Mouse (Mus musculus) embryonic facial prominence, embryonic 15.5 days (tissue): ENCODE data around the gene Tdrd5. TPM values are rescaled to one million over a fixed set of nuclear protein-coding genes. Genes with fewer than 3 reads are reported as not detected.
"Not testable (repeated sequence)": the region's sequence is repeated elsewhere in the genome, so short reads cannot be mapped to it uniquely, and the experiment has no call there.

Experiments
- ATAC-seq: fragments of 200-750 bp; cut with Nextera tagmentation; 2 replicates; pipeline ENCODE4 v1.8.0; 2017; ENCODE audit warnings: low read depth, moderate TSS enrichment; ENCODE audit not compliant: insufficient number of reproducible peaks, low FRiP score, low TSS enrichment
- H3K27ac ChIP-seq: fragments of 300-500 bp; sonication (generic); replicated peaks from 2 replicates; pipeline ENCODE4 v1.5.1; 2015; ENCODE audit warnings: mild to moderate bottlenecking, inconsistent platforms
- H3K27me3 ChIP-seq: fragments of 300-500 bp; sonication (generic); 2 replicates; pipeline ENCODE4 v1.6.1; 2015; ENCODE audit warnings: inconsistent platforms
- H3K36me3 ChIP-seq: fragments of 300-500 bp; sonication (generic); 2 replicates; pipeline ENCODE4 v1.6.1; 2015; ENCODE audit warnings: mild to moderate bottlenecking, inconsistent platforms
- H3K4me1 ChIP-seq: fragments of 300-500 bp; sonication (generic); 2 replicates; pipeline ENCODE4 v1.6.1; 2015; ENCODE audit warnings: inconsistent platforms
- H3K4me2 ChIP-seq: fragments of 300-500 bp; sonication (generic); replicated peaks from 2 replicates; pipeline ENCODE4 v1.6.1; 2015; ENCODE audit warnings: mild to moderate bottlenecking, inconsistent platforms
- H3K4me3 ChIP-seq: fragments of 300-500 bp; sonication (generic); replicated peaks from 2 replicates; pipeline ENCODE4 v1.5.1; 2015; ENCODE audit warnings: mild to moderate bottlenecking, inconsistent platforms
- H3K9ac ChIP-seq: fragments of 300-500 bp; sonication (generic); 2 replicates; pipeline ENCODE4 v1.6.1; 2015; ENCODE audit warnings: inconsistent platforms
- H3K9me3 ChIP-seq: fragments of 300-500 bp; sonication (generic); replicated peaks from 2 replicates; pipeline ENCODE4 v1.6.1; 2016; ENCODE audit warnings: inconsistent platforms
- WGBS: fragments of 180-500 bp; shearing (Covaris S2); methylation state at CpG from one replicate; pipeline ENCODE4 v1.1.7; 2015; 5-methylcytosine and 5-hydroxymethylcytosine counted together
- polyA plus RNA-seq: library from polyadenylated mRNA; unstranded; fragments of >200 nt; fragmentation: Nextera tagmentation; extraction: Ambion mirVana; gene quantifications from 2 replicates; pipeline ENCODE4 v1.2.1, GENCODE M21; 2015

The Tdrd5 gene
- polyA plus RNA-seq, 1 experiment from 2014 or later = 0.64 TPM

- no peaks in the 10 kb centered on the region for H3K27me3 ChIP-seq
- no peaks in the 10 kb centered on the region for H3K4me1 ChIP-seq
- H3K9me3 ChIP-seq = no peaks in the 10 kb centered on the region
- 74% methylated on average over 9 of the region's 9 CpGs for WGBS
- no peak overlapping the region for H3K27ac ChIP-seq
- no peak for ATAC-seq
- no peaks in the 10 kb centered on the region for H3K36me3 ChIP-seq
- no peak overlapping the region for H3K4me2 ChIP-seq
- no peak overlapping the region for H3K4me3 ChIP-seq
- H3K9ac ChIP-seq = no peak overlapping the region
Observed at GRCm38 (mm10) chr1:156288556-156289221, 14.8 kb downstream of the Tdrd5 start.

DNA sequence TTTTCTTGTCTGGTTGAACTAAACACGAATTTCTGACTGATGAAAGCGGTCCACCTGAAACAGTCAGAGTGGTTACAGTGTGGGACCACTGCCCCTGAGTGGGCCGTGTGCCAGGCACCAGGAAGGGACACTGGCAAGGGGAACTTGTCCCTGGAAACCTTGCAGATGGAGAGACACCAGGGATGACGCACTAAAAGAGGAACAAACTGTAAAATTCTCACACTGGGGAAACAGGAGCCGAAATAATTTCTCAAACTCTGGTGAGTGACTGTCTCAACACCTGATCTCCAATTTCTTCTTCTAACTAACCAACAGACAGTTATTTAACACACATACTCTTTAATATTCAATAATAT is 17.9 kb downstream of the Tdrd5 start:
- WGBS = 82% methylated on average over 5 of the region's 5 CpGs
- Histone ChIP-seq H3K27me3 (no peaks in the 10 kb centered on the region), H3K27ac (no peak overlapping the region), H3K36me3 (no peaks in the 10 kb centered on the region), H3K9ac (no peak overlapping the region), H3K9me3 (no peaks in the 10 kb centered on the region), H3K4me3 (no peak overlapping the region), H3K4me1 (no peaks in the 10 kb centered on the region), H3K4me2 (no peak overlapping the region)
- no peak for ATAC-seq

- no peak for ATAC-seq
- Histone ChIP-seq H3K4me2 (no peak overlapping the region), H3K9ac (no peak overlapping the region), H3K4me3 (no peak overlapping the region), H3K9me3 (no peaks in the 10 kb centered on the region), H3K36me3 (no peaks in the 10 kb centered on the region), H3K4me1 (no peaks in the 10 kb centered on the region), H3K27ac (no peak overlapping the region), H3K27me3 (no peaks in the 10 kb centered on the region)
- 47% methylated on average over 9 of the region's 9 CpGs for WGBS
Observed at GRCm38 (mm10) chr1:156284851-156285540, 18.5 kb downstream of the Tdrd5 start.

DNA sequence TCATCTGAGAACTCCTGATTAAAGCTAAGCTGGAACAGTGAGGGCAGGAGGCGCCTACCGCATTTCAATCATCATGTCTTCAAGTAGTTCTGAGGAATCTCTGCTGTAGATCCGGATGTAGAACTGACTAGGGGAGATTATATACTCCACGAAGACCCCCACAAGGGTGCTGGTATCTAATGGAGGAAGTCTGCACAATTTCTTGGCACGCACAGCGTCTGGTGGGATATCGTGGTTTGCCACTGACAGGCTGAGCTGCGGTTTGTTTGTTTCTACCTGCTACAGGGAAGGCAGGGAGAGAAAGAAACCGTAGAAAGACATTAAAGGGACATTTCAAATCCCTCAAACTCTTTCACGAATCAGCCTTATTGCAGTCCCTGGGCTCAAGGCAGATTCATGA is 19.3 kb downstream of the Tdrd5 start:
- Histone ChIP-seq H3K27ac (no peak overlapping the region), H3K36me3 (no peaks in the 10 kb centered on the region), H3K9ac (no peak overlapping the region), H3K4me3 (no peak overlapping the region), H3K27me3 (no peaks in the 10 kb centered on the region), H3K4me1 (no peaks in the 10 kb centered on the region), H3K4me2 (no peak overlapping the region), H3K9me3 (no peaks in the 10 kb centered on the region)
- 59% methylated on average over 10 of the region's 10 CpGs for WGBS
- ATAC-seq = no peak

DNA sequence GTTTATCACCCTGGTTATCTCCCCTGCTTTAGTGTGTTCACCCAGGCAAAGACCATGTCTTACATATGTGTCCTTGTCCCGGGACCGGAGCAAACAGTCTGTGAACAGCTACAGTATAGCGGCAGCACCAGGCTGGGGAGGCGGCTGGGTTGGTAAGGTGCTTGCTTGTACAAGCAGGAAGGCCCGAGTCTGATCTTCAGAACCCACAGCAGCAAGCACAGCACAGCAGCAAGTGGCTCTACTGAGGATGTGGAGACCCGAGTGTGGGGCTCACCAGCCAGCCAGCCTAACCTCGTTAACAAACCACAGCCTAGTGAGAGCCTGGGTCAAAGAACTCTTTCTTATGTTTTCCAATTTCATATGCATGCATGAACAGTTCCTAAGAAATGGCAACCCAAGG is 23.3 kb downstream of the Tdrd5 start:
- Histone ChIP-seq H3K4me2 (no peak overlapping the region), H3K9ac (no peak overlapping the region), H3K27me3 (no peaks in the 10 kb centered on the region), H3K4me3 (no peak overlapping the region), H3K36me3 (no peaks in the 10 kb centered on the region), H3K9me3 (no peaks in the 10 kb centered on the region), H3K27ac (no peak overlapping the region), H3K4me1 (no peaks in the 10 kb centered on the region)
- ATAC-seq = no peak
- WGBS = 76% methylated on average over 7 of the region's 7 CpGs

DNA sequence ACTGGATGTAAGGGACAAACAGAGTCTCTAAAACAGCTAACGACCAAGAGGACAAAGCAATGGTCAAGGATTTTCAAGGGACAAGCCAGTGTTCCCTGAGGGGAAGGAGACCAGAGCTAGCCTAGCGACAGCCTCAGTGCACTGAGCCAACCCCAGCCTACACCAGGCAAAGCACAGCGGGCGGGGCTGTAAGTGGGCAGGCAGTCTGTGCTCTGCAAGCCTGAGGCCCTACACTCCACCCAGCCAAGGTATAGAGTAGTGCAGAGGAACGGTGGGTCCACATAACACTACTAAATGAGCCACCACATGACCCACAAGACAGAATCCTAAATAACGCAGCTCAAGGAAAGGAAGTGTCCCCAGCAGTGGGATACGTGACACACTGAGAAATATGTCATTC is 29.8 kb downstream of the Tdrd5 start:
- Histone ChIP-seq H3K9ac (no peak overlapping the region), H3K4me1 (no peaks in the 10 kb centered on the region), H3K4me2 (no peak overlapping the region), H3K27ac (no peak overlapping the region), H3K27me3 (no peaks in the 10 kb centered on the region), H3K4me3 (no peak overlapping the region), H3K36me3 (no peaks in the 10 kb centered on the region), H3K9me3 (no peaks in the 10 kb centered on the region)
- WGBS = 54% methylated on average over 7 of the region's 7 CpGs
- ATAC-seq = no peak

GRCm38 (mm10) chr1:156271654-156272053 is 31.8 kb downstream of the Tdrd5 start:
- no peaks in the 10 kb centered on the region for H3K4me1 ChIP-seq
- H3K9me3 ChIP-seq = no peaks in the 10 kb centered on the region
- H3K9ac ChIP-seq = no peak overlapping the region
- 37% methylated on average over 5 of the region's 5 CpGs for WGBS
- H3K27me3 ChIP-seq = no peaks in the 10 kb centered on the region
- H3K27ac ChIP-seq = no peak overlapping the region
- no peak overlapping the region for H3K4me2 ChIP-seq
- ATAC-seq = no peak
- no peaks in the 10 kb centered on the region for H3K36me3 ChIP-seq
- no peak overlapping the region for H3K4me3 ChIP-seq

DNA sequence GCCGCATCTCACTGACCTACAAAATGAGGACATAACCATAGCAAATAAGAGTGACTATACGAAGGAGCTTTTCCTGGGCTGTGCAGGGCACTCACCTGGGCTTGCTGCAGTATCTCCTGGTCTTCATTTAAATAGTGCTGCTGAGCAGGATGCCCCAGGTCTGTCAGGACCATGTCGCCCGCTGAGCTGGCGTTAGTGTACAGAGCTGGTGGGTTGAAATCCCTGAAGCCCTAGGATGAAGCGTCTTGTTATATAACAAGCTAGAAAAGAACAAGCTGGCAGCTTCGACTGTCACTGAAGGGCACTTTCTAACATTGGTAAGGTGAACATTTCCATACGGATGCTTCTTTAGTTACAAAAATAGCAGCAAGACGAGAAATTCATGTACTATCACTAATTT is 33.0 kb downstream of the Tdrd5 start:
- H3K9me3 ChIP-seq = no peaks in the 10 kb centered on the region
- WGBS = 77% methylated on average over 9 of the region's 9 CpGs
- ATAC-seq = no peak

GRCm38 (mm10) chr1:156268546-156268945 is 34.9 kb downstream of the Tdrd5 start:
- WGBS = 31% methylated on average over 3 of the region's 3 CpGs
- not testable (repeated sequence) for ATAC-seq, H3K4me2 ChIP-seq, H3K27ac ChIP-seq, H3K27me3 ChIP-seq, H3K9ac ChIP-seq, H3K36me3 ChIP-seq, H3K9me3 ChIP-seq, H3K4me3 ChIP-seq, H3K4me1 ChIP-seq

More for the DNA sequence above, 33.0 kb downstream of the Tdrd5 start:
- Histone ChIP-seq H3K4me2 (no peak overlapping the region), H3K4me3 (no peak overlapping the region), H3K4me1 (no peaks in the 10 kb centered on the region), H3K9ac (no peak overlapping the region), H3K36me3 (no peaks in the 10 kb centered on the region), H3K27ac (no peak overlapping the region), H3K27me3 (no peaks in the 10 kb centered on the region)

GRCm38 (mm10) chr1:156263946-156264345 is 39.5 kb downstream of the Tdrd5 start:
- WGBS = 78% methylated on average over 8 of the region's 8 CpGs
- no peak for ATAC-seq
- Histone ChIP-seq H3K4me2 (no peak overlapping the region), H3K36me3 (no peaks in the 10 kb centered on the region), H3K9ac (no peak overlapping the region), H3K9me3 (no peaks in the 10 kb centered on the region), H3K4me1 (no peaks in the 10 kb centered on the region), H3K27me3 (no peaks in the 10 kb centered on the region), H3K27ac (no peak overlapping the region), H3K4me3 (no peak overlapping the region)

- WGBS = 50% methylated on average over 2 of the region's 2 CpGs
- H3K4me1 ChIP-seq = no peaks in the 10 kb centered on the region
- H3K9ac ChIP-seq = no peak overlapping the region
- H3K4me2 ChIP-seq = no peak overlapping the region
- H3K9me3 ChIP-seq = no peaks in the 10 kb centered on the region
- H3K4me3 ChIP-seq = no peak overlapping the region
- H3K36me3 ChIP-seq = no peaks in the 10 kb centered on the region
- no peak for ATAC-seq
- H3K27me3 ChIP-seq = no peaks in the 10 kb centered on the region
- H3K27ac ChIP-seq = no peak overlapping the region
Observed at GRCm38 (mm10) chr1:156263352-156263751, 40.1 kb downstream of the Tdrd5 start.

GRCm38 (mm10) chr1:156254866-156255265 is 48.6 kb downstream of the Tdrd5 start:
- 52% methylated on average over 4 of the region's 4 CpGs for WGBS
- Histone ChIP-seq H3K27me3 (no peaks in the 10 kb centered on the region), H3K27ac (no peak overlapping the region), H3K4me1 (no peaks in the 10 kb centered on the region), H3K9ac (no peak overlapping the region), H3K9me3 (no peaks in the 10 kb centered on the region), H3K36me3 (no peaks in the 10 kb centered on the region), H3K4me3 (no peak overlapping the region), H3K4me2 (no peak overlapping the region)
- no peak for ATAC-seq
